Mouse (Mus musculus) limb, embryonic 11.5 days (tissue): Measurements from ENCODE around the gene Hltf. TPM values are rescaled to one million over a fixed set of nuclear protein-coding genes. Genes with fewer than 3 reads are reported as not detected.
A peak's percentile ranks its signal among the peaks of the same experiment; 100 is the strongest.

ENCODE experiments used
- ATAC-seq: fragments of 200-750 bp; cut with Nextera tagmentation; 2 replicates; pipeline ENCODE4 v1.8.0; 2017; ENCODE audit warnings: low read depth; ENCODE audit not compliant: insufficient number of reproducible peaks, low FRiP score, low TSS enrichment
- DNase-seq: peaks from one replicate; pipeline ENCODE4 v3.0.0-alpha.2; 2015; ENCODE audit warnings: low spot score
- H3K27ac ChIP-seq: fragments of 300-500 bp; sonication (generic); replicated peaks from 2 replicates; pipeline ENCODE4 v1.5.1; 2014; ENCODE audit warnings: low read depth, mild to moderate bottlenecking, low read length
- H3K27me3 ChIP-seq: fragments of 300-500 bp; sonication (generic); 2 replicates; pipeline ENCODE4 v1.6.1; 2014; ENCODE audit warnings: mild to moderate bottlenecking, low read length, mixed read lengths; ENCODE audit not compliant: control insufficient read depth, insufficient read depth
- H3K36me3 ChIP-seq: fragments of 300-500 bp; sonication (generic); 2 replicates; pipeline ENCODE4 v1.6.1; 2014; ENCODE audit warnings: mild to moderate bottlenecking, low read length, moderate library complexity, mixed read lengths; ENCODE audit not compliant: control insufficient read depth, insufficient read depth
- H3K4me1 ChIP-seq: fragments of 300-500 bp; sonication (generic); 2 replicates; pipeline ENCODE4 v1.6.1; 2014; ENCODE audit warnings: low read length, mixed read lengths; ENCODE audit not compliant: control insufficient read depth, insufficient read depth
- H3K4me2 ChIP-seq: fragments of 300-500 bp; sonication (generic); 2 replicates; pipeline ENCODE4 v1.6.1; 2014; ENCODE audit warnings: low read depth, mild to moderate bottlenecking, moderate library complexity; ENCODE audit not compliant: severe bottlenecking
- H3K4me3 ChIP-seq: fragments of 300-500 bp; sonication (generic); 2 replicates; pipeline ENCODE4 v1.5.1; 2014; ENCODE audit warnings: low read depth, low read length
- H3K9ac ChIP-seq: fragments of 300-500 bp; sonication (generic); 2 replicates; pipeline ENCODE4 v1.6.1; 2014; ENCODE audit warnings: mild to moderate bottlenecking, low read length
- H3K9me3 ChIP-seq: fragments of 300-500 bp; sonication (generic); 2 replicates; pipeline ENCODE4 v1.6.1; 2016; ENCODE audit warnings: low read length; ENCODE audit not compliant: control insufficient read depth
- WGBS: fragments of 180-500 bp; shearing (Covaris S2); extraction: QIAGEN DNeasy Blood & Tissue Kit; methylation state at CpG from one replicate; pipeline ENCODE4 v1.1.7; 2014; 5-methylcytosine and 5-hydroxymethylcytosine counted together
- polyA plus RNA-seq: library from polyadenylated mRNA; unstranded; fragments of >200 nt; fragmentation: Nextera tagmentation; extraction: Ambion mirVana; gene quantifications from 2 replicates; pipeline ENCODE4 v1.2.1, GENCODE M21; 2014

Hltf gene
- polyA plus RNA-seq, 1 experiment from 2014 or later, result 21.4 TPM

DNA sequence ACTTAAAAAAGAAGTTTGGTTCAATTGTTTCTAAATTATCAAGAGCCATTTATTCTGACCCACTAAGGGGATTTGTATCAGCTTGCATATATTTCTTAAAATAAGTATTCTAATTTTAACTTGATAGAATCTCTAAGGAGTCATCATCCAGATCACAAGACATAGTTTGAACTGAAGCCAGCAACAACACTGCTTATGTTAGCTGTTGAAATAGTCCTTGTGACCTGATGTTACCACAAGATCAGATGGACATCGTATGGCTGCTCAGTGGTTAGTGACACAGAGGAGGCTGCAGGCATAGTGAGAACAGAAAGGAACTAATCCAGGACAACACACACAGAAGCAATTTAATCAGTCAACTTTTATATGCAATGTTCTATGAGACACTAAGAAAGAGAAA lies 75.1 kb downstream of the Hltf start:
- Histone ChIP-seq H3K4me3 (no peak overlapping the region), H3K36me3 (no peaks in the 10 kb centered on the region), H3K27ac (no peak overlapping the region), H3K9ac (no peak overlapping the region), H3K27me3 (no peaks in the 10 kb centered on the region), H3K4me2 (no peak overlapping the region), H3K4me1 (no peaks in the 10 kb centered on the region), H3K9me3 (no peaks in the 10 kb centered on the region)
- 97% methylated on average over 1 of the region's 1 CpGs for WGBS
- DNase-seq (no peak), ATAC-seq (no peak)

DNA sequence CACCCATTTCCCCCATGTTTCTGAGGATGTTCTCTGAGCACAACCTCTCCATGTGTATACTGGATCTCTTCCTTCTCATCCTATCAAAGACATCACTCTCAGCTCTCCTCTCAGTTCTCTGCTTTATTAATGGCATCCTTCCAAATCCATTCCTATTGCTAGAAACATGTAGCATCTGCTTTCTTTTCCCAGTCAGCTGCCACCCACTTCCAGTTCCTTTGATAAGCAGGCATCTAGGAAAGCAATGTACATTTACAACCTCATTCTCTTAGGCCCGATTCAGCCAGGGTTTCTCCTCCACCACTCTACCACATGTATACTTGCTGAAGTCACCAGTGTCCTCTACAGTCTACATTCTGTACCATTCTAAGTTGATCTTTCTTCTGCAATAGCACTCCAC lies 76.1 kb downstream of the Hltf start:
- Histone ChIP-seq H3K4me3 (no peak overlapping the region), H3K4me2 (no peak overlapping the region), H3K27me3 (no peaks in the 10 kb centered on the region), H3K9me3 (no peaks in the 10 kb centered on the region), H3K27ac (no peak overlapping the region), H3K4me1 (no peaks in the 10 kb centered on the region), H3K9ac (no peak overlapping the region), H3K36me3 (no peaks in the 10 kb centered on the region)
- DNase-seq, result no peak
- WGBS, result 76% methylated on average over 1 of the region's 1 CpGs
- ATAC-seq, result no peak

DNA sequence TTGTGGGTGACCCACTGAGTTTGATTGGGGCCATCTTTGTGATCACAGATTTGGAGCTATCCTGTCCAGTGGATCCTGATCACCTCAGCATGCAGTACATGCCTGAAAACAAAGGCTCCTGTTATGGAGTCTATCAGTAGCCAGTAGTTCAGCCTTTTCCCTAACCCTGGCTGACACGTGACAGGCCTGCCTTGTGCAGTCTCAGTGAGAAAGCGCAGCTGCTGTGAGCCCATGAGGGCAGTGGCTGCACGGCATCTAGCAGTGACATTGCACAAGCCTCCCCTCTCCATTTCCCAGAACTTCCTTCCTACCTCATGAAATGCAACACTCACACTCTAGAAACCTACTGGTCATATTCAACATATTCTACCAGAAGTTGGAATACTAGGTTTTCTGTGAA lies 76.9 kb downstream of the Hltf start:
- Histone ChIP-seq H3K36me3 (no peaks in the 10 kb centered on the region), H3K4me3 (no peak overlapping the region), H3K4me1 (no peaks in the 10 kb centered on the region), H3K27ac (no peak overlapping the region), H3K9ac (no peak overlapping the region), H3K9me3 (no peaks in the 10 kb centered on the region), H3K4me2 (no peak overlapping the region), H3K27me3 (no peaks in the 10 kb centered on the region)
- DNase-seq (no peak), ATAC-seq (no peak)
- 78% methylated on average over 3 of the region's 3 CpGs for WGBS

DNA sequence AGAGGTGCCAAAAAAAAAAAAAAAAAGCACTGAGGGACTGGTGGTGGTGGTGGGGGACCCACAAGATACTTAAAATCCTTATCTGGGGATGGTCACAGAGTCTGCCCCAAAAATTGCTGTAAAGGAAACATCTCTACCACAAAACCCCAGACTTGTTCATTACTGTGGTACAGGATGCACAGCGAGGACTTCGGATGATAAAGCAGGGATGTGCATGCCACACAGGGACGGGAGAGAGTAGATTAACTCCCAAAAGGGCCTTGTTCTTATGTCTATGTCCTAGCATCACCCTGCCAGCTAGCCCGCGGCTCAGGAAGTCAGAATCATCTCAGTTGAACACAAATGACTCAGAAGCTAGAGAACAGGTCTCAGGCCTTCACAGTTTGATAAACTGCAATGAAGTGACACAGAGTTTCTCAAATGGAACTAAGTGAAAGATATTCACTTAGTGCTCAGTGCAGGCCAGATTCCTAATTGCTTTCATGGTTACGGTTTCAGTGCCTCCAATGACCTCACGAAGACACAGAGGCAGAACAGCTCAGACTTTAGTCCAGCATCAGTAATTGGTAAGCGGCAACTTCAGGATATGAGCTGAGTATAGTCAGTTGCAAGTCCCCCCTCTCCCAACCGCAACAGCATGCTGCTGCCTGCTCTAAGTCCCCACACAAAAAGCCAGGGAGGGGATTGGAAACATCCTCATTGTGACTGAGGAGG lies 79.4 kb downstream of the Hltf start:
- WGBS, result 88% methylated on average over 9 of the region's 9 CpGs
- Histone ChIP-seq H3K4me1 (peaks cover 7% of the 10 kb centered on the region), H3K27me3 (no peaks in the 10 kb centered on the region), H3K36me3 (no peaks in the 10 kb centered on the region), H3K27ac (no peak overlapping the region), H3K4me2 (no peak overlapping the region), H3K9me3 (no peaks in the 10 kb centered on the region), H3K4me3 (no peak overlapping the region), H3K9ac (no peak overlapping the region)
- DNase-seq (no peak), ATAC-seq (no peak)

DNA sequence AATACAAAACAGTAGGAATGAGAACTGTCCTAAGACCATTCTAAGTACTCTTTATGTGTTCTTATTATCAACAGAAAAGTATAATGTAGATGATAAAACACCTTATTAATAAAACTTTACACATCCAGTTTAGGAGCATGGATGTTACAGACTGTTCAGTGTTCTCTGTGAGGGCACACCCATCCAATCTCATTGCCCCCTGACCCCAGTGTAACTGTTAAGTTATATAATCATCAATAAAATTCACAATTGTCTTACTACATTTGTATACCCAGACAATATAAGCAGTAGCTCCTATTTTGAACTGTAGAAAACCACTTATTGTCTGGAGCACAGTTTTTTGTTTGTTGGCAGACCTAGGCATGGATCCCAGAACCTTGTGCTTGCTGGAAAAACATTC lies 83.6 kb downstream of the Hltf start:
- no peaks in the 10 kb centered on the region for H3K36me3 ChIP-seq
- no peak overlapping the region for H3K9ac ChIP-seq
- H3K4me2 ChIP-seq, result no peak overlapping the region
- 0 out of 2 replicates have a peak overlapping the region, but pooled peaks have one; percentile 26 for H3K27ac ChIP-seq
- H3K4me1 ChIP-seq, result peaks cover 10% of the 10 kb centered on the region
- ATAC-seq (no peak), DNase-seq (no peak)
- no peaks in the 10 kb centered on the region for H3K27me3 ChIP-seq
- no peak overlapping the region for H3K4me3 ChIP-seq
- H3K9me3 ChIP-seq, result no peaks in the 10 kb centered on the region

DNA sequence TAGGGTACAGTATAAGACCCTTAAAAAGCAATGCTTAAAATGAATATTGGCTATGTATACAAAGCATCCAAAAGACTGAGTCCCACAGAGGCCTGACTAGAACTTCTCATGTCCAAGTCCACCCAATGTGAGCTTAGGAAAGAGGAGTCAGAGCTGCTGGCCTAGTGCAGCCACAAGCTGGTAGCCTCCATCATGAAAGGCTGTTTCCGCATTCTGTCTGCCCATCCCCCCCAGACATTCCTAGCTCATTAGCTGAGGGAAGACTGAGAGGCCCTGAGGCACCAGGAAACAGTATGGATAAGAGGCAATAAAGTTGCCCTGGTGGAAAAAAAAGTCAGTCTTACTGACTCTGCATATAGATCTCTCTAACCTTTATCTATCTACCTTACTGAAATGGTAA lies 84.1 kb downstream of the Hltf start:
- ATAC-seq, result 0 out of 2 replicates have a peak, but pooled peaks have one; percentile 63
- H3K27ac ChIP-seq, result 0 out of 2 replicates have a peak overlapping the region, but pooled peaks have one; percentile 26
- H3K9me3 ChIP-seq, result no peaks in the 10 kb centered on the region
- WGBS, result 0% methylated on average over 1 of the region's 1 CpGs
- H3K4me1 ChIP-seq, result peaks cover 10% of the 10 kb centered on the region
- no peaks in the 10 kb centered on the region for H3K27me3 ChIP-seq
- peak; percentile 77 for DNase-seq
- H3K4me2 ChIP-seq, result no peak overlapping the region
- H3K36me3 ChIP-seq, result no peaks in the 10 kb centered on the region
- no peak overlapping the region for H3K9ac ChIP-seq
- H3K4me3 ChIP-seq, result no peak overlapping the region

DNA sequence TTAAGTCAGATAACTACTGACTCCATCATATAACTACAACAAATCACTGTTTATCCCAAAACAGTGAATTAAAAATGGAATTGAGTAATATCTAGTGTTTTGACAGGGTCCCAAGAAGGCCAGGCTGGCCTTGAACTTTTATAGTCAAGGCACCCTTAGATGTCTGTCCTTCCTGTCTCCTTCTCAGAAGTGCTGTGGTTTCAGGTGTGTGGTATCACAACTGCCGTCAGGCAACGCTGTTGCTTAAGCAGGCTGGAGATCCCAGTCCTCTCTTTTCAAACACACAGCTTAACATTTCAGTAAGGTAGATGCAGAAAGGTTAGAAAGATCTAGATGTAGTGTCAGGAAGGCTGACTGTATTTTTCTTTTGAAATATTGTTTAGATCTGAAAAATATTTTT lies 84.5 kb downstream of the Hltf start:
- no peaks in the 10 kb centered on the region for H3K9me3 ChIP-seq
- H3K4me2 ChIP-seq, result no peak overlapping the region
- H3K27ac ChIP-seq, result no peak overlapping the region
- peaks cover 13% of the 10 kb centered on the region for H3K4me1 ChIP-seq
- no peaks in the 10 kb centered on the region for H3K27me3 ChIP-seq
- no peaks in the 10 kb centered on the region for H3K36me3 ChIP-seq
- WGBS, result 64% methylated on average over 2 of the region's 2 CpGs
- H3K4me3 ChIP-seq, result no peak overlapping the region
- H3K9ac ChIP-seq, result no peak overlapping the region
- ATAC-seq, result no peak
- no peak for DNase-seq

DNA sequence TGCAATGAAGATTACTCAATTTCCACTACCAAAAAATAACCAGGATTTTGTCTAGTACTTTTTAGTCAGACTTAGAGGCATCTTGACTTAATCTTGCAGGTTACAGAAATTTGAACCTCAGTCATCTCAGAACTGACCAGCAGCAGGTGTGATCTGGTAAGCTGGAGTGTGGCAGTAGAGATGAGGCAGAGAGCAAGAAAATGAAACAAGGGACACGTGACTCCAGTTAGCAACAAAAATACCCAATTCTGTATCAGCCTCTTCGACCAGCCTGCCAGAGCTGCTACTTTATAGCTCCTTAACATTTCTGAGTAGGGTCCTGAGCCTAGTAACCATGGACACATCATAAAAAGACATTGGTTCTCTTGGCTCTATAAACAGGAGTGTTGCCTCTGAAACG lies 85.0 kb downstream of the Hltf start:
- no peaks in the 10 kb centered on the region for H3K36me3 ChIP-seq
- H3K27ac ChIP-seq, result no peak overlapping the region
- no peaks in the 10 kb centered on the region for H3K9me3 ChIP-seq
- H3K4me3 ChIP-seq, result no peak overlapping the region
- H3K9ac ChIP-seq, result no peak overlapping the region
- H3K4me2 ChIP-seq, result no peak overlapping the region
- DNase-seq (no peak), ATAC-seq (no peak)
- no peaks in the 10 kb centered on the region for H3K27me3 ChIP-seq
- 33% methylated on average over 3 of the region's 3 CpGs for WGBS
- peaks cover 14% of the 10 kb centered on the region for H3K4me1 ChIP-seq

DNA sequence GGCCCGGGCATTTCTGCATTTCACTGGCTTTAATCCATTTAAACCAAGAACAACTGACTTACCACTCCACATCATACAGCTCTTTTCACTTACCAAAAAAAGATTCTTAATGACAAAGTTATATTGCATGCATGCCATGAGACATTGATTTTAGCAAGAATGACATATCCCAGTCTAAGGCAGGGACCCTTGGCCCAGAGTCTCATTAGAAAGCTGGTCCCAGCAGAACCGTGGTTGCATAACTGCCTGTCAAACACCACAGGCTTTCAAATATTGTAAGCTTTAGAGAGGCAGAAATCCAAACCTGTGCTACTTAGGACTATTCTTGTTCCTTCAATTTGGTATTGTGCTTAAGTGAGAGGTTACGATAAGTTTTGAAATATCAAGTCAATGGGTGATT lies 86.1 kb downstream of the Hltf start:
- no peaks in the 10 kb centered on the region for H3K27me3 ChIP-seq
- no peak overlapping the region for H3K4me2 ChIP-seq
- H3K9me3 ChIP-seq, result no peaks in the 10 kb centered on the region
- H3K9ac ChIP-seq, result no peak overlapping the region
- H3K4me3 ChIP-seq, result no peak overlapping the region
- 71% methylated on average over 3 of the region's 3 CpGs for WGBS
- no peak for ATAC-seq
- peaks cover 15% of the 10 kb centered on the region for H3K4me1 ChIP-seq
- H3K27ac ChIP-seq, result no peak overlapping the region
- DNase-seq, result no peak
- H3K36me3 ChIP-seq, result no peaks in the 10 kb centered on the region
